Mouse (Mus musculus) B cell, adult 2 months (primary cell): ENCODE results near the gene Ran.
A peak's percentile ranks its signal among the peaks of the same experiment; 100 is the strongest.

Source experiments
- DNase-seq, 2 experiments: peaks; one replicate each; pipeline ENCODE4 v3.0.0; 2022

Gene Ran

GRCm38 (mm10) chr5:129015540-129015939 is 4.3 kb upstream of the Ran start:
- DNase-seq = no peak

DNA sequence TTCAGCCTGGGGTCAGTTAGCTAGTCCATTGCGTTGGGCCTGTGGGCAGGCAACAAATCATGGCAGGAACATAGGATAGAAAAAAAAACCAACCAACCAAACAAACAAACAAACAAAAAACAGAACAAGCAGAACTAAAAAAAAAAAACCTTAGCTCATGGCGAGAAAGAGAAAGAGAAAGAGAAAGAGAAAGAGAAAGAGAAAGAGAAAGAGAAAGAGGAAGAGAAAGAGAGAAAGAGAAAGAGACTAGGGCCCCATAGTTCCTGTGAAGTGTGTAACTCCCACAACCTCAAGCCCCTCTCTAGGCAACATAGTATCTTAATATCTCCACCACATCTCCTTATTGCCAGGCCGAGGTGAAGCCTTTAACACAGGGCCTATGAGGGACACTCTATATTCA is 3.5 kb upstream of the Ran start:
- DNase-seq = no peak

- DNase-seq = no peak
Observed at GRCm38 (mm10) chr5:129018782-129019489, 933 bp upstream of the Ran start.

DNA sequence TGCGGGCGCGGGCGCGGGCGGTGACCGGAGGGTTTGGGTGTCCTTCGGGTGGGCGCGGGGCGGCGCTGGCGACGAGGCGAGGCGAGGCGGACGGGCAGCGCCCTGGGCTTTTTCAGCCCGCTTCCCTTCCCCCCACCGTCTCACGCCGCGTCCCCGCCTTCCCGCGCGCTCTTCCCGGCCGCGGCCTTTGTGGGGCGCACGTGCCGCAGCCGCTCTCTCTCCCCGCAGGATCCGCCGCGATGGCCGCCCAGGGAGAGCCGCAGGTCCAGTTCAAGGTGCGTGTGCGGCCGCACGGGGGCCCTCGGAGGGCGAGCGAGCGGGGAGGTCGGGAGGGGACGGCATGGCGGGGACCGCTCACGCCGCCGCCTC is 415 bp downstream of the Ran start:
- no peak for DNase-seq

GRCm38 (mm10) chr5:129020731-129021130 is 862 bp downstream of the Ran start:
- DNase-seq = peak; percentile 24 to 31

DNA sequence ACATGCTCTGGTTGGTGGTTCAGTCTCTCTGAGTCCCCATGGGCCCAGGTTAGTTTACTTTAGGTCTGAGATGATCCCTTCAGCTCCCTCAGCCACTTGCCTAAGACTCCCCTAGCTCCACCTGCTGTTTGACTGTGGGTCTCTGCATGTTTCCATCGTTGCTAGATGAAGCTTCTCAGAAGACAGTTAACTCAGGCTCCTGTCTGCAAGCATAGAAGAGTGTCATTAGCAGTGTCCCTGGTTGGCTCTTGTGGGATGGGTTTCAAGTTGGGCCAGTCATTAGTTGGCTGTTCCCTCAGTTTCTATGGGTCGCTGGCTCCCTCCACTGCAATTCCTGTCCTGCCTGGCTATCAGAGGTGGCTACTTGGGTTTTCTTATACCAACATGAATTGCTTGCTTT is 5.2 kb downstream of the Ran start:
- DNase-seq = no peak

DNA sequence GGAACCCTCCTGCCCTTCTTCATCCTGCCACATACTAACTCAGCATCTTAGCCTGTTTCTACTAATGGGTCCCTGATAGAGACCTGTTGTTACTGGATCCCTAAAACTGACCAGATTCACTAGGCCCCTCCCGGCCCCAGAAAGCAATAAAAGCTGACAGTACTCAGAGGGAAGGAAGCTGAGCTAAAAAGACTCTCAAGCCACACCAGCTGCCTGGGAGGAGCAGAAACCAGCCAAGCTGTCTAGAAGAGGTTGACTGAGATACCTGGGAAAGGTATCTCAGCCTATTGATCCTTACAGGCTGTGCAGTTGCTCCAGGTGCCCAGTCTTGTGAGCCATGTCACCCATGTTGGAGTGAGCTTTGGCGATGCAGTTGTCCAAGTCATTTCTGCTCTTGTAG is 5.9 kb downstream of the Ran start:
- no peak for DNase-seq

DNA sequence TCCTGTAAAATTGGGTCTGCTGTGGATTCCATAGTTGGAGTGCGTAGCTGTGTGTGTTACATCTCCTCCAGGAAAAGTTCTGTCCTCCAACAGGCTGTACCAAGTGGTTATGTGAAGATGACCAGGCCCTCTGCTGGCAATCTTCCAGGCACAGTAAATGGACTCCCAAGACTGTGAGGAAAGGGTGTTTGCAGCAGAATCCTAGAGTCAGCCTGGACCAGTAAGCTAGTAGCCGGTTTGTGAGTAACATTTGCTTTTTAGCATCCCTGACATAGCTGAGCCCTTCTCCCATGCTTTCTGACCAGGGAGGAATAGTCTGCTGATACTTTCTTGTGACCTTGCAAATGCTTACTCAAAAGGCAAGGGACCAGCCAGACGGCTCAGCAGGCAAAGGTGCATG is 6.3 kb downstream of the Ran start:
- DNase-seq = no peak

DNA sequence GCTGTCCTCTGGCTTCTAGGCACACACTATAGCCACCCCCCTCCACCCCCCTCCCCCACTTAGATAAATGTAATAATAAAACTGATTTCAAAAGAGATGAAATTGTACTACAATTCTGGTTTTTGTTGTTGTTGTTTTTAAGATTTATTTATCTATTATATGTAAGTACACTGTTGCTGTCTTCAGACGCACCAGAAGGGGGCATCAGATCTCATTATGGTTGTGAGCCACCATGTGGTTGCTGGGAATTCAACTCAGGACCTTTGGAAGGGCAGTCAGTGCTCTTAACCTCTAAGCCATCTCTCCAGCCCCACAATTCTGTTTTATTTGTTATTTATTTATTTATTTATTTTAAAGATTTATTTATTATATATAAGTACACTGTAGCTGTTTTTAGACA is 6.8 kb downstream of the Ran start:
- no peak for DNase-seq

GRCm38 (mm10) chr5:129029131-129029723 is 9.4 kb downstream of the Ran start:
- DNase-seq = no peak

- DNase-seq = no peak
Observed at GRCm38 (mm10) chr5:129036678-129037077, 16.8 kb downstream of the Ran start.

DNA sequence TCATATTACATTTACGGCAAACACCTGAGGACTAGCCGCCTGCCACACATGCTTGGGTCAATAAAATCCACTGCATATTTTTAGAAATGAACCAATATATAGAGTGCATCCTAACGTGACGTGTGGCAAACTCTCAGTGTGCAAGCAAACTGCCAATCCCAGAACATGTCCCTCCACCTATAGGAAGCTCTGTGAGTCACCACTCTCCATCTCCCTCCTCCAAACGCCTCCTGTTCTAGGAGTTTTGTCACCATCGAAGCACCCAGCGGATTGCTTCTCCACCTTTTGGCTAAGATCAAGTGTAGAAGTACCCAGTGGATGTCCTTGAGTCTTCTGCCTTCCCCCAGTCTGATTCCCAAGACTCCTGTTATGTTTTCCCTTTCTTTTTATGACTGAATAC is 17.9 kb downstream of the Ran start:
- no peak for DNase-seq

GRCm38 (mm10) chr5:129045641-129046580 is 26.0 kb downstream of the Ran start:
- no peak for DNase-seq

DNA sequence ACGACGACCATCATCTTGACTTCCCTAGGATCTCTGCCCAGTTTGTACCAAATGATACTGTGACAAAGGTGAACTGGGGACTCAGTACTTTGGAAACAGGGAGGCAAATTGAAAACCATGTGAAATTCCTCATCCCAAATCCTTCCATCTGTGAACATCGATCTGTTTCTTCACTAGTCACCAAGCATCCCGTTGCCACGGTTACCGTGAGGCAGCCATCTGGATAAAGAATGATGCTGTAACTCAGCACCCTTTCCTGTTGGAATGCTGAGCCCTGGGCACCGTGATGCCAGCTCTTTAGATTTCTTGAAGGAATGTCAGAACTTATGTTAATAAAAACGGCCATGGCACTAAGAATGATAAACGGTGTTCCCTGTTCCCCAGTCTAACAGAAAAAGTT is 29.5 kb downstream of the Ran start:
- DNase-seq = no peak

DNA sequence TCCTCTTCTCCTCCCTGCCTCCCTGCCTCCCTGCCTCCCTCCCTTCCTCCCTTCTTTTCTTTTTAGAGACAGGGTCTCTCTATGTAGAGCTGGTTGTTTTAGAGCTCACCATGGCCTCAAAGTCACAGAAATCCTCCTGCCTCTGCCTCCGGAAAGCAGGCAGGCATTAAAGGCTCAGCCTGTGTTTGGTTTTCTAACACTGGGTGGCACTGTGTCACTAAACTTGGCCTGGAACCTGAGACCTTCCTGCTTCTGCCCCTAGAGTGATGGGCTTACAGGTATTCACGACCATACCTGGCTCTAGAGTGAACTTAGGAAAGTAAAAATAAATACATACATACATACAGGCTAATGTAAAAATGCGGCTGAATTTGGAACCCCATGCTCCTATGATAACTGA is 32.0 kb downstream of the Ran start:
- no peak for DNase-seq

DNA sequence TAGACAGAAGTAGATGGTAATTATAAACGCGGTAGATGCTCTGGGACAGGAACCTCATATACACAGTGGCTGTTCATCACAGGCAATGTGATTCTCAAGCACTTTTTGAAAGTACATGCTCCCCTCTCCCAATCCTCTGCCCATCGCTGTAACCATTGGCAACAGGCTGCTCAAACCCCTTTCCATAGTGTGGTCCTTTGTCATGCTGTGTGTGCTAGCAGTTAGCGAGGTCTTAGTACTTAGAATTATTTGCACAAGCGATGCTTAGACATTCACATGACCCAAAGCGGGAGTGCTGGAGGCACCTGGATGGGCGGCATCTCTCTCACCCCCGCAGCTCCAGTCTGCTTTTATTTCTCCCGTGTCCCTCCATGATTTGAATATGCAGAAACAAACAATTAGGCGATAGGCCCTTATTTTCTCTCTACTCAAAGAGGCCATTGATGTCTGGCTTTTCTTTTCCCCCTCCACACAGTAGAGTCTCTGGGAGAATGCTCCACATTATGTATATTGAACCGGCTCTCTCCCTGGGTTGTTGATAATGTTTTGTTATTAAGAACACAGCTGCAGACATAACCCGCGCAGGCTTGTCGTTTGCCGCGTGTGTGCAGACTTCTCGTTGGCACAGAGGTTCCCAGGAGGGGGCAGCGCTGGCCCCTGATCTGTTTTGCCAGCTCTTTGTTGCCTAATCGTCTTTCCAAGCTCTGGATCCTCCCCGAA is 32.9 kb downstream of the Ran start:
- no peak for DNase-seq

GRCm38 (mm10) chr5:129054675-129055284 is 34.9 kb downstream of the Ran start:
- DNase-seq = no peak

GRCm38 (mm10) chr5:129059116-129059515 is 39.2 kb downstream of the Ran start:
- no peak for DNase-seq

- peak; percentile 59 to 64 for DNase-seq
Observed at GRCm38 (mm10) chr5:129061579-129061978, 41.7 kb downstream of the Ran start.

- peak; percentile 91 for DNase-seq
Observed at GRCm38 (mm10) chr5:129063037-129063791, 43.3 kb downstream of the Ran start.

- DNase-seq = no peak
Observed at GRCm38 (mm10) chr5:129063792-129064087, 43.9 kb downstream of the Ran start.

- DNase-seq = no peak
Observed at GRCm38 (mm10) chr5:129064186-129064585, 44.3 kb downstream of the Ran start.
